Mouse (Mus musculus) frontal cortex, postnatal 14 days (tissue): ENCODE results near the gene Vtcn1.

ENCODE experiments used
- DNase-seq, 2 experiments: peaks; one replicate each; pipeline ENCODE4 v3.0.0; 2022; ENCODE audit warnings: low spot score in 2 of 2

Gene Vtcn1

DNA sequence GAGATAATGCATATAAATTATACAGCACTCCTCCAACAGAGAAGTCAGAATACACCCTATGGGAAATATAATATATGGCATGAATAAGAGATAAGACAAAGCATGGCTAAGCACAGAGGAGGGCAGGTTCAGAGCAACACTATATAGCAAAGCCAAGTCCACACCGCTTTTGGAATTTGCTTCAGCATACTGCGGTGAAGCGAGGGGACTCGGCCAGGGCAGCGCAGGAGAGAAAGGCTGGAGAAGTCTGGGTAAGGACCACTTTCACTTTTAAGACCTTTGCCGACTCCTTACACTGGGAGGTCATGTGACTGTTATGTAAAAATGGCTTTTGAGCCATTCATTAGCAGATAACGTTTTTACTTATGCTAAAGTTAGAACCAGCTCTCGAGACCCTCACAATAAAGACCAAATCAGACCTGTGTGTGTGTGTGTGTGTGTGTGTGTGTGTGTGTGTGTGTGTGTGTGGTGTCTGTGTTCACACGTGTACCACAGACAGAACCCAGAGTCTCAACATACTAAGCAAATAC lies 95.4 kb downstream of the Vtcn1 start:
- DNase-seq: no peak

DNA sequence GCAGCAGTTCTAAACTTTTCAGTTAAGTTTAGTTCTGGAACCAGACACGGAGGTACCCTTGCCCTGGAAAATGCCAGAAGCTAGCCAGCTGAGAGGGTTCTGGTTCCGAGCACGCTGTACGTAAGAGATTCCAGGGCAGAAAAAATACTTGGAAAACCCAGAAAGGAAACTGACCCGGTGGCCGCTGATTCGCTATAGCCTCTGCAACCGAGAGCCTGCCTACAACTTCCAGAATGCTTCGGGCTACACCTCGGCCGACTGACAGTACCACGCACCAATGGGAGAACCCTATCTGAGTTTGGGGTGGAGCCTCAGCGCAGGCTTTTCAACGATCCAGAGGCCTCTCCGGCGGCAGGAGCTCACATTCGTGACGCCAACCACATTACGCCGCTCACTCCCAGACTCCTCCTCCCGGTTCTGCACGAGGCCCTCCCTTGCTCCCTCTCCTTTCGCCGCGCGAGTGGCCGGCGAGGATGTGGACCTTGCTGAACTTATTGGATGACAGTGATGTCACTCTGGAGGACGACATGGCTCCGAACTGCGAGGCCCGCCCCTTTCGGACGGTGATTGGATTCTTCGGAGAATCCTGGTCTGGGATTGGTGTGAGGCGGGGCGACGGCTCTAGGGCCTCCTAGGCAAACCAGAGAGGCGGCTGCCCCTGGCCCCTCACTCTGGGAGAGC lies 96.7 kb downstream of the Vtcn1 start, which contains the start of gene Trim45:
Gene Trim45, plus strand, starts transcription at position 378 of the 681 bp plus-strand sequence.
- peak; percentile 99 to 100 for DNase-seq

DNA sequence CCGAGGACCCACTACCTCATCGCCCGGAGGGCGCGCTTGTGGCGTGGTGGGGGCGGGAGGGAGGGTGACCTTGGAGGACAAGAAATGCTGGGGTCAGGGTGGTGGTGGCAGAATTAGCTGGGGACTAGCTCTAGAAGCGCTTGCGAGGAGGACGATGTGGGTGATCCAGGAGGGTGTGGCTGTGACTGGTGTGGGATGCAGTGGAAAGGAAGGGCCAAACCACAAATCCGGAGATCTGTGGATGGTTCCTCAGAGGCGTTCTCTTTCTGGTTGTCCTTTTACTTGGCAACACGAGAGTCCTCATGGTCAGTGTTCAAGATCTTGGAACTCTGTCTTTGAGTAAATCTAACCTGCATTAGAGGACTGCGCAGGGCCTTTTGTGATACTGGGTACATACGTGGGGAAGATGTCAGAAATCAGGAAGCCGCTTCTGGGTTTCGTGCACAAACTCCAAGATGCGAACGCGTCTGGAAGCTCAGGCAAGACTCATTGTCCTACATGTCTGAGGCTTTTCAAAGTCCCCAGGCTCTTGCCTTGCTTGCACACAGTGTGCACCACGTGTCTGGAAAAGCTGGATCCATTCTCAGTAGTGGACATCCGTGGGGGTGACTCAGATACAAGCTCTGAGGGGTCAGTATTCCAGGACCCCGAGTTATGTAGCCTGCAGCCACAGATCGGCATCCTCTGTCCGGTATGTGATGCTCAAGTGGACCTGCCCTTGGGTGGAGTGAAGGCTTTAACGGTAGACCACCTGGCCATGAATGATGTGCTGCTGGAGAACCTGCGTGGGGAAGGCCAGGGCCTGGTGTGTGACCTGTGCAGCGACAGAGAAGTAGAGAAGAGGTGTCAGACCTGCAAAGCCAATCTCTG lies 97.5 kb downstream of the Vtcn1 start:
- DNase-seq: no peak

DNA sequence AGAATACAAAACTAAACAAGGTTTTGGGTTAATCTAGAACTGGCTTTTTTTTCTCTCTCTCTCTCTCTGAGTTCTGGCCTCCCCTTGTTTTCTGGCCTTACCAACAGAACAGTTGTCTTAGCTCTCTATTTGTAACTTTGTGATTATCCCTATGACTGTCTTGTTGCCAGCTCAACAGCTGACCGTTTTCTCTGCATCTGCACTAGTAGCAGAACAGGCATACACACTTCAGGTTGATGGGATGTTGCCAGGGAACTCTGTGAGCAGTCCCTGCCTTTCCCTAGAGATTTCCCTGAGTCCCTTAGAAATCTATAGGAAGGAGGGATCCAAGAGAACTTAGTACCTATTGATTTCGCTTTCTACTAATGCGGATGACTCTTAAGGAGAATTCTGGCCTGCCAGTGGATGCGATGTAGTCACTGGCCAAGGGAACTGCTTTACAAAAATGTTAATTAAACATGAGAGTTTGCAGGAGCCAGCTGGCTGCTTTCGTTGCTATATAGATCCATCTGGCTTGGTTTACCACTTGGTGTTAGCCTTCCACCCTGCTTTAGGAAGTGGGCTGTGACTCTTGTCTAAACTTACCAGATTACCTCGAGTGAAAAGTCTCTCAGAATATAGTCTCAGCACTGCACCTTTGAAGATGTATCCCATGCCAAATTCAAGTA lies 98.9 kb downstream of the Vtcn1 start:
- no peak for DNase-seq

DNA sequence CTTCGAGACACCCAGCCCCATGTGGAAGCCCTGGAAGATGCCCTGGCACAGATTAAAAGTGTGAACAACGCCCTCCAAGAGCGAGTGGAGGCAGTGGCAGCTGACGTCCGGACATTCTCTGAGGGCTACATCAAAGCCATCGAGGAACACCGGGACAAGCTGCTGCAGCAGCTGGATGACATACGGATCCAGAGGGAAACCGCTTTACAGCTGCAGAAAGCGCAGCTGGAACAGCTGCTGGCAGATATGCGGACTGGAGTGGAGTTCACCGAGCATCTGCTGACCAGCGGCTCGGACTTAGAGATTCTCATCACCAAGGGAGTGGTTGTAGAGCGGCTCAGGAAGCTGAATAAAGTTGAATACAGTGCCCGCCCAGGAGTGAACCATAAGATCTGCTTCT lies 99.9 kb downstream of the Vtcn1 start:
- DNase-seq: no peak

DNA sequence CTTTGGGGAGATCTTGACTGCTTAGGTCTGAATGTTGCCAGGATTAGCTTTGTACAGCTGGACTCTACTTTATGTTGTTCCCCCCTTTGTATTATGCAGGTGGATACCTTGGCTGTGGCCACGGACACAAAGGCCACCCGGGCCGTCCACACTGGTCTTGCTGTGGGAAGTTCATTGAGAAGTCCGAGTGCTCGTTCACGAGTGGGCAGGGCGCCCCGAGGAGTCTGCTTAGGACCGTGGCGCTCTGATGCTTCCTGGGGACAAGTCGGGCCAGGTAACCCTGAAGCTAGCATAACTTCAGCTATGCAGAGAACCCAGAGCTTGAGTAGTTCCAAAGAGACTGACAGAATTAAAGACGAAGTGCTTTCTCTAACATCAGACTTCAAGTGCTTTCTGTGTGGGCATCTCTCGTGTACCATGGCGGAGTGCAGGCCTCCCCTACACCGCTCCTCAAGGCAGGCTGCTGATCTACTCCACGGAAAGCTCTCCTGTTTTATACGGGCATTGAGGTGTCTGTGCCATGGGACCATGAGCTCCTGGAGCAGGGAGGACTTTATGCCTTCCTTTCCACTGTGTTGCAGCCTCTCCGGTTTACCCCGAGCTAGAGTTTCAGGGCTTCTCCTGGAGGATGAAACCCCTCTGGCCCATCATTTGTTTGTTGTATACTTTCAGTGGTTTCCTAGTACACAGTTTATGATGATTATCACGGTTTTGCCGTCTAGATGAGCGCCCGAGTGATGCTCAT lies 106.2 kb downstream of the Vtcn1 start:
- no peak for DNase-seq

DNA sequence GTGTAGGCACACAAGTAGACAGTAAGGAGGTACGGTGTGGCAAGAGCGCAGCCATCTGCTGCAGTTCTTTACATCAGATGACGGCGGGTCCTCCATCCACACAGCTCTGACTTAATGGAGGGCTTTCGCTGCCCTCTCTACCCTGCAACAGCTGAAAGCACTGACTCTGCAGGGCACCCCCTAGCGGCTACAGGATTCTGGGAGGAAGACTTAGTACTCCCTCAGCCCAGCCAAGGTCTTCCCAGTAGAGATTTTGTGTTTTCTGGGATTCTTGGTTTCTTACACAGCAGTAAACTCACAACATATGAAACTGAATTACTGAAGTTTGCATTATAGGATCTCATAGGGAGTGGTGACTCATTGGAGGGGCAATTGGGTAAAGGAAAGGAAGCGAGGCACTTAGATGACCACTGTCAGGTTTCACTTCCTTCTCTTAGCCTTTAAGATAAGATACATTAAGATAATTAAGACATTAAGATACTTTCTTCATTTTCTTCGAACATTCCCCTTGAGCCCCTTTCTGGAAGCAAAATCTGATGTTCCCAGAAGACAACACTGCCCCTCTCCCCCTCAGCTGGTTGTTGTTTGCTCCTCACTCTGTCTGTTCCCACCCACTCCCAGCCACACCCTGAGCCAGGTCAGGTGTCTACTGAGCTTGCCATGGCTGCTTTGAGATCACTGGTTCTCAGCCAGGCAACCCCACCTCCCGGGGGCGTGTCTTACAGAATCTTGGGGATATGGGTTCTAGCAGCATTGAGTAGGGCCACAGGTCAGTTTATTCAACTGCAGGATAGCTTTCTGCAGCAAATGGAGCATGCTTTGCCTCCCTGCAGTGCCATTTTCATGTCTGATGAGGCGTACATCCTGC lies 107.1 kb downstream of the Vtcn1 start:
- DNase-seq: no peak

DNA sequence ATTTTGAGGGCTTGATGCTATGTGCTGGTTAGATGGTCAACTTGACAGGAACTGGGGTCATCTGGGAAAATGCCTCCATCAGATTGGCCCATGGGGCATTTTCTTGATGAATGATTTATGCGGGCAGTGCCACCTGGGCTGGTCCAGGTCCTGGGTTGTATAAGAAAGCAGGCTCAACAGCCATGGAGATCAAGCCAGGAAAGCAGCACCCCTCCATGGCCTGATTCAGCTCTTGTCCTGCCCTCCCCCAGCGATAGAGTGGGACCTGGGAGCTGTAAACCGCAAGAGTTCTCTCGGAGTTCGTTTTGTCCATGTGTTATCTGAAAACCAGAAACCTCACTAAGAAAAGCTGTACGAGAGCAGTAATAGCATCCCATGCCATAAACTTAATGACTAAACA lies 110.3 kb downstream of the Vtcn1 start:
- no peak for DNase-seq

DNA sequence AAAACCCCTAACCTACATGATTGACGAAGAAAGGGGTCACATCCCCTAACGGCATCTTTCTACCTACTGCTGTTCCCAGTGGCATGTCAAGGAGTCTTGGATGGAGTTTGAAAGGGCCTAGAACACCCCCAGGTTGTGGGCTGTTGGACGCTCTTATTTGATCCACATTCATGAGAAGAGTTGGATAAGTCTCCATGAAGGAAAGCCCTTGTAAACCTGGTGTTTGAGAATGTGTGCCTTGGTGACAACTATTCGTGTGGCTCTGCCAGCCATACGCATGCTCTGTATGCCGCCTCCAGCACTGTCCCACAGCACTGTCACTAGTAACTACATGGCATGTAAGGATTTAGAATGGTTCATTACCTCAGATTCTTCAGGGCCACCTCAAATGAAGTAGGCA lies 110.9 kb downstream of the Vtcn1 start:
- no peak for DNase-seq

DNA sequence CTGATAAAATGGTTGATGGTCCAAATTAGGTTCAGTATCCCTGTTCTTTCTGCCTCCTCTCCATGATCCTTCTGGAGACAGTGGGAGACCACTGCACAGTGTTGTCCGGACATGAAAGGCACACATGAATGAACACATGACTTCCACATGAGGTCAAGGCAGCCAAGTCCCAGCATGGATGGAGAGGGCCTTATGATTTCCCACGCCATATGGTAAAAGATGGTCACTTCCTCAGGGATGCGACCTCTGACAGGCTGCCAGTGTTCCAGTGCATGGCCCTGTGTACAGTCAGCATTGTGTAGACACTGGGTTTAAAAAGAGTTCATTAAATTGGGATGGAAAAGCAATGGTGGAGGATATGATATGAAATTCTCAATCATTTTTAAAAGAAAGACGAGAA lies 113.0 kb downstream of the Vtcn1 start:
- DNase-seq: no peak

DNA sequence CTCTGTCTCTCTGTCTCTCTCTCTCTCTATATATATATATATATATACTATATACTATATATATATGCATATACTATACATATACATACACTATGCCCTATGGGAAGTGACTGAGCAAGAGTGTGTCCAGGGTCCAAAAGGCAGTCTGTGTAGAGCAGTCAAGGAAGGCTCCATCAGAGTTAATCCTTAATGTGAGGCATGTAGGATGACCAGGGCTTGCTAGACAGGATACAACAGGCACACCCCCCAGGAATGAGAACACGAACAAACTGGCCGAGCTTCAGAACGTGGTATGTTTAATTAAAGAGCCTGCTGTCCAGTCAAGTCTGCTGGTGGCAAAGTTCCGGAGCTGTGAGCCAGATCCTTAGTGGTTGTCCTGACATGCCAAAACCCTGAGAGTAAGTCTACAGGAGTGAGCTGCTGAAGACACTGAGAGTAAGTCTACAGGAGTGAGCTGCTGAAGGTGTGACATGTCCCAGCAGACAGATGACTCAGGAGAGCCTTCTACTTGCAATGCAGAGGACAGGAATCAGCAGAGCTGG lies 115.3 kb downstream of the Vtcn1 start:
- DNase-seq: no peak
